Mouse (Mus musculus) brain, embryonic 14.5 days (tissue): ENCODE data around the gene Phkg2. TPM values are rescaled to one million over a fixed set of nuclear protein-coding genes. Genes with fewer than 3 reads are reported as not detected.

Experiments used
- DNase-seq: peaks from one replicate; pipeline ENCODE4 v3.0.0-alpha.2; 2011; ENCODE audit warnings: low read depth
- CTCF ChIP-seq: fragments of 200-500 bp; IDR thresholded peaks from 2 replicates; pipeline ENCODE4 v1.5.1; 2012; ENCODE audit warnings: inconsistent platforms, mild to moderate bottlenecking, moderate library complexity, borderline replicate concordance; ENCODE audit not compliant: insufficient read depth, insufficient read length; ENCODE audit errors: extremely low read depth
- POLR2A ChIP-seq: fragments of 200-500 bp; IDR thresholded peaks from 2 replicates; pipeline ENCODE4 v1.6.1; 2012; ENCODE audit warnings: mild to moderate bottlenecking, inconsistent platforms, borderline replicate concordance; ENCODE audit not compliant: poor library complexity, insufficient read depth, insufficient read length, severe bottlenecking; ENCODE audit errors: extremely low read depth
- polyA plus RNA-seq: library from polyadenylated mRNA; depleted of rRNA; stranded (reverse); fragments of >200 nt; gene quantifications from 2 replicates; pipeline ENCODE4 v1.2.3, GENCODE M21; 2012; rRNA removed

Phkg2 gene
- polyA plus RNA-seq, 1 experiment, result 108 TPM

GRCm38 (mm10) chr7:127631416-127631815, 58.3 kb downstream of the Phkg2 start:
- DNase-seq, result no peak
- TF ChIP-seq CTCF, result no peak
- TF ChIP-seq POLR2A, result no peak

Other genes starting within 250 kb of the Phkg2 start
- 44.6 and 50.5 TPM in 2 replicates for gene Zfp768, start 227.8 kb upstream of the Phkg2 start, polyA plus RNA-seq
- gene Zfp747, start 197.3 kb upstream of the Phkg2 start, polyA plus RNA-seq, result 7.6 and 7.8 TPM in 2 replicates
- 4.5 and 4.9 TPM in 2 replicates for gene 9130019O22Rik, start 186.2 kb upstream of the Phkg2 start, polyA plus RNA-seq
- gene E430018J23Rik, start 179.7 kb upstream of the Phkg2 start, polyA plus RNA-seq, result 8.9 and 11.0 TPM in 2 replicates
- 4.4 and 5.5 TPM in 2 replicates for gene Zfp764, start 166.5 kb upstream of the Phkg2 start, polyA plus RNA-seq
- 21.0 and 28.2 TPM in 2 replicates for gene Zfp688, start 151.3 kb upstream of the Phkg2 start, polyA plus RNA-seq
- gene Zfp689, start 124.2 kb upstream of the Phkg2 start, polyA plus RNA-seq, result 14.0 and 14.5 TPM in 2 replicates
- gene Prr14, start 113.7 kb upstream of the Phkg2 start, polyA plus RNA-seq, result 73.5 and 104 TPM in 2 replicates
- gene Fbrs, start 94.1 kb upstream of the Phkg2 start, polyA plus RNA-seq, result 20.6 and 47.0 TPM in 2 replicates
- 18.6 and 44.1 TPM in 2 replicates for gene Srcap, start 61.4 kb upstream of the Phkg2 start, polyA plus RNA-seq
- 15.5 and 19.2 TPM in 2 replicates for gene Gm42715, start 53.8 kb upstream of the Phkg2 start, polyA plus RNA-seq
- gene Tmem265, start 11.9 kb upstream of the Phkg2 start, polyA plus RNA-seq, result 2.0 and 3.2 TPM in 2 replicates
- 11.9 and 16.0 TPM in 2 replicates for gene Ccdc189, start 15.3 kb downstream of the Phkg2 start, polyA plus RNA-seq
- 50.4 and 56.0 TPM in 2 replicates for gene Rnf40, start 15.4 kb downstream of the Phkg2 start, polyA plus RNA-seq
- gene Zfp629, start 42.5 kb downstream of the Phkg2 start, polyA plus RNA-seq, result 38.7 and 44.4 TPM in 2 replicates
- gene Bcl7c, start 135.6 kb downstream of the Phkg2 start, polyA plus RNA-seq, result 51.0 and 78.6 TPM in 2 replicates
- gene Ctf1, start 139.4 kb downstream of the Phkg2 start, polyA plus RNA-seq, result 8.0 and 12.2 TPM in 2 replicates
- gene Ctf2, start 158.8 kb downstream of the Phkg2 start, polyA plus RNA-seq, result not detected in 2 replicates
- gene Fbxl19, start 171.2 kb downstream of the Phkg2 start, polyA plus RNA-seq, result 138 and 171 TPM in 2 replicates
- gene Orai3, start 196.5 kb downstream of the Phkg2 start, polyA plus RNA-seq, result 9.3 and 11.2 TPM in 2 replicates
- 8.9 and 23.2 TPM in 2 replicates for gene Setd1a, start 203.3 kb downstream of the Phkg2 start, polyA plus RNA-seq
- gene Gm49388, start 212.3 kb downstream of the Phkg2 start, polyA plus RNA-seq, result not detected in 2 replicates
- gene Hsd3b7, start 227.3 kb downstream of the Phkg2 start, polyA plus RNA-seq, result 13.8 and 14.2 TPM in 2 replicates